Mouse (Mus musculus) lung, postnatal 0 days (tissue): ENCODE measurements around the gene Celsr1. TPM values are rescaled to one million over a fixed set of nuclear protein-coding genes. Genes with fewer than 3 reads are reported as not detected.
"Not testable (repeated sequence)": the region's sequence is repeated elsewhere in the genome, so short reads cannot be mapped to it uniquely, and the experiment has no call there.

Source experiments
- ATAC-seq: fragments of 200-750 bp; cut with Nextera tagmentation; 2 replicates; pipeline ENCODE4 v1.8.0; 2017; ENCODE audit warnings: moderate library complexity
- DNase-seq: peaks from one replicate; pipeline ENCODE4 v3.0.0-alpha.2; 2016; ENCODE audit warnings: low spot score
- H3K27ac ChIP-seq: fragments of 300-500 bp; sonication (generic); 2 replicates; pipeline ENCODE4 v1.5.1; 2014; ENCODE audit warnings: antibody characterized with exemption, mild to moderate bottlenecking, low read length, mixed read lengths
- H3K27me3 ChIP-seq: fragments of 300-500 bp; sonication (generic); replicated peaks from 2 replicates; pipeline ENCODE4 v1.6.1; 2014; ENCODE audit warnings: low read length, mixed read lengths; ENCODE audit not compliant: insufficient read depth
- H3K36me3 ChIP-seq: fragments of 300-500 bp; sonication (generic); 2 replicates; pipeline ENCODE4 v1.6.1; 2014; ENCODE audit warnings: low read length, mixed read lengths; ENCODE audit not compliant: insufficient read depth
- H3K4me1 ChIP-seq: fragments of 300-500 bp; sonication (generic); 2 replicates; pipeline ENCODE4 v1.6.1; 2014; ENCODE audit warnings: antibody characterized with exemption, low read depth, low read length, mixed read lengths; ENCODE audit not compliant: insufficient read depth
- H3K4me2 ChIP-seq: fragments of 300-500 bp; sonication (generic); replicated peaks from 2 replicates; pipeline ENCODE4 v1.6.1; 2014; ENCODE audit warnings: low read depth, mild to moderate bottlenecking, low read length, moderate library complexity, mixed read lengths
- H3K4me3 ChIP-seq: fragments of 300-500 bp; sonication (generic); 2 replicates; pipeline ENCODE4 v1.5.1; 2014; ENCODE audit warnings: low read depth, low read length
- H3K9ac ChIP-seq: fragments of 300-500 bp; sonication (generic); replicated peaks from 2 replicates; pipeline ENCODE4 v1.6.1; 2014; ENCODE audit warnings: low read depth, mild to moderate bottlenecking
- H3K9me3 ChIP-seq: fragments of 300-500 bp; sonication (generic); 2 replicates; pipeline ENCODE4 v1.6.1; 2016; ENCODE audit warnings: low read length, mixed read lengths
- CTCF ChIP-seq: IDR thresholded peaks from 2 replicates; pipeline ENCODE4 v1.5.1; 2016; ENCODE audit warnings: antibody characterized with exemption, mild to moderate bottlenecking
- EP300 ChIP-seq: IDR thresholded peaks from 2 replicates; pipeline ENCODE4 v1.6.1; 2016; ENCODE audit warnings: antibody characterized with exemption, mild to moderate bottlenecking, control low read depth
- WGBS: fragments of 180-500 bp; shearing (Covaris S2); extraction: QIAGEN DNeasy Blood & Tissue Kit; methylation state at CpG from one replicate; pipeline ENCODE4 v1.1.7; 2014; 5-methylcytosine and 5-hydroxymethylcytosine counted together
- polyA plus RNA-seq: library from polyadenylated mRNA; unstranded; fragments of >200 nt; fragmentation: Nextera tagmentation; extraction: Ambion mirVana; gene quantifications from 2 replicates; pipeline ENCODE4 v1.2.1, GENCODE M21; 2015

Gene Celsr1
- polyA plus RNA-seq, 1 experiment from 2014 or later = 2.1 TPM

DNA sequence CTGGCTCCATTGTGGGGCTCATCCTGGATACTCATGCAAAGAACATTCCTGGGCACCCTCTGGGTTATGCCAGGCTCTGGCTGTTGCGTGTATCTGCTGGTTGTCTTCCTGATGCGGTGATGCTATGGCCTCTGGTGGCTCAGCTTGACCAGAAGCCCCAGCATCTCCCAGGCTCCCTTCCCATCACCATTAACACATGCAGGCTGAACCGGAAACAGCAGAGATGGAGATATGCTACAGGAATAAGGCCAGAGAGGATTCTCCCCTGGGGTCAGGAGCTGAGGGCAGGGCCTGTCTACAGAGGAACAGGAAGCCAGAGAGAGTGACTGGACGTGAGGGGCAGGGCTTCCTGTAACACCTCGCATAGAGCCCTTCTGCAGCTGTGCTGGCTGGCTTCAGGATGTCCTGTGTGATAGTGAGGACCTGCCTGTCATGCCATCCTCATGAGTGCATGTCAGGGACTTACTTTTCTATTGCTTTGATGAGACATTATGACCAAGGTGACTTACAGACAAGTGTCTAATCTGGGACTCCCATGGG is 22.7 kb upstream of the Celsr1 start:
- Histone ChIP-seq H3K9me3 (no peaks in the 10 kb centered on the region), H3K4me3 (no peak overlapping the region), H3K27me3 (no peaks in the 10 kb centered on the region), H3K4me1 (peaks cover 16% of the 10 kb centered on the region), H3K27ac (no peak overlapping the region), H3K9ac (no peak overlapping the region), H3K36me3 (no peaks in the 10 kb centered on the region), H3K4me2 (no peak overlapping the region)
- TF ChIP-seq CTCF (no peak), EP300 (peak; percentile 35; the same call in 1 of the 2 replicates)
- peak; percentile 25; the same call in 1 of the 2 replicates for ATAC-seq
- WGBS = 75% methylated on average over 5 of the region's 5 CpGs
- peak; percentile 53 for DNase-seq

DNA sequence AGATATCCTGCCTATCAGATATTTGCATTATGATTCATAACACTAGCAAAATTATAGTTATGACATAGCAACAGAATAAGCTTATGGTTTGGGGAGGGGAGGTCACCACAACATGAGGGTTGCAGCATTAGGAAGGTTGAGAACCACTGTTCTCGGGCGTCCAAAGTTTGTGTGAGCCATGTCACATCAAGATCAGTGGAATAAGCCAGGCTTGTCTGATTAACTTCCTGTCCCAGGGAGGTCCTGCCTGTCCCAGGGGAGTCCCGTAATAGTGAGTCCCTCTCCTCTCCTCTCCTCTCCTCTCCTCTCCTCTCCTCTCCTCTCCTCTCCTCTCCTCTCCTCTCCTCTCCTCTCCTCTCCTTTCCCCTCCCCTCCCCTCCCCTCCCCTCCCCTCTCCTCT is 21.3 kb upstream of the Celsr1 start:
- not testable (repeated sequence) for H3K27ac ChIP-seq, H3K4me3 ChIP-seq, H3K36me3 ChIP-seq, H3K9me3 ChIP-seq, H3K4me1 ChIP-seq, ATAC-seq, DNase-seq, H3K27me3 ChIP-seq, H3K4me2 ChIP-seq, H3K9ac ChIP-seq
- WGBS = 68% methylated on average over 3 of the region's 3 CpGs

DNA sequence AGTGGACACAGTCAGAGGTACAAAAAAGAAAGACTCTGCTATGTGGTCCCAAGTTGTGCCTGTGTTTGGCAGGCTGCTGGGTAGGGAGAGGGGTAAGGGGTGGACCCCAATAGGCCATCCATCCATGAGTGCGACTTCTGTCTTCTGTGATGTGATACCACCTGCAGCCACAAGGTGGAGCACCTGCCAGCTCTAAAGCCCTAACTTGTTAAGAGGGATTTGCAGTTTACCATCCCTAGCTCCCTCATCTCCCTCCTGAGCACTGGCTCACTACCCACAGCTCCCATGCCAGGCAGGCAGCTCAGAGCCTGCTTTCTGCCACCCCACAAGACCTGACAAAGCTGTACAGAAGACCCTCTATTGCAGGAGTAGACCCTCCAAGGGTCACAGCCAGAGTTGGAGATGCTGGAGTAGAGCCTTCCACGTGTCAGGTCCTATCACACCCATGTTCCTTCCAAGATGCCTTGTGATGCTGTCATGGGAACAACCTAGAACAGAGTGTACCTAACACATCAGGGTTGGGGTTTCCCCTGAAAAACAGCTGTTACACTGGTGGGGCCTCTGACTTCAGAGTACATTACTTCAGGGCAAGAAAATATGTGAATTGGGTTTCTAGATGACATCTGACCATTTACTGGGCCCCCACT is 20.4 kb upstream of the Celsr1 start:
- ATAC-seq = no peak
- 43% methylated on average over 2 of the region's 2 CpGs for WGBS
- H3K4me3 ChIP-seq = no peak overlapping the region

GRCm38 (mm10) chr15:86051878-86052478 is 18.4 kb upstream of the Celsr1 start:
- 63% methylated on average over 6 of the region's 6 CpGs for WGBS
- H3K4me2 ChIP-seq = no peak overlapping the region
- H3K36me3 ChIP-seq = no peaks in the 10 kb centered on the region
- ATAC-seq (no peak), DNase-seq (no peak)
- H3K9ac ChIP-seq = no peak overlapping the region
- H3K27ac ChIP-seq = no peak overlapping the region
- H3K9me3 ChIP-seq = no peaks in the 10 kb centered on the region
- no peak overlapping the region for H3K4me3 ChIP-seq
- no peaks in the 10 kb centered on the region for H3K4me1 ChIP-seq
- TF ChIP-seq EP300 (no peak), CTCF (no peak)
- no peaks in the 10 kb centered on the region for H3K27me3 ChIP-seq

More for the DNA sequence above, 20.4 kb upstream of the Celsr1 start:
- peaks cover 9% of the 10 kb centered on the region for H3K4me1 ChIP-seq
- no peaks in the 10 kb centered on the region for H3K9me3 ChIP-seq
- TF ChIP-seq EP300 (peak; percentile 76; the same call in 1 of the 2 replicates), CTCF (peak; percentile 98)
- H3K9ac ChIP-seq = no peak overlapping the region
- H3K27me3 ChIP-seq = no peaks in the 10 kb centered on the region
- DNase-seq = peak; percentile 81
- H3K27ac ChIP-seq = no peak overlapping the region
- H3K36me3 ChIP-seq = no peaks in the 10 kb centered on the region
- H3K4me2 ChIP-seq = no peak overlapping the region

- H3K4me3 ChIP-seq = no peak overlapping the region
- no peak overlapping the region for H3K4me2 ChIP-seq
- DNase-seq (no peak), ATAC-seq (no peak)
- H3K9me3 ChIP-seq = no peaks in the 10 kb centered on the region
- WGBS = 69% methylated on average over 10 of the region's 10 CpGs
- H3K27ac ChIP-seq = no peak overlapping the region
- H3K27me3 ChIP-seq = no peaks in the 10 kb centered on the region
- no peaks in the 10 kb centered on the region for H3K4me1 ChIP-seq
- no peaks in the 10 kb centered on the region for H3K36me3 ChIP-seq
- no peak overlapping the region for H3K9ac ChIP-seq
- no peak for TF ChIP-seq CTCF
- TF ChIP-seq EP300 = no peak
Observed at GRCm38 (mm10) chr15:86051152-86051551, 17.6 kb upstream of the Celsr1 start.

DNA sequence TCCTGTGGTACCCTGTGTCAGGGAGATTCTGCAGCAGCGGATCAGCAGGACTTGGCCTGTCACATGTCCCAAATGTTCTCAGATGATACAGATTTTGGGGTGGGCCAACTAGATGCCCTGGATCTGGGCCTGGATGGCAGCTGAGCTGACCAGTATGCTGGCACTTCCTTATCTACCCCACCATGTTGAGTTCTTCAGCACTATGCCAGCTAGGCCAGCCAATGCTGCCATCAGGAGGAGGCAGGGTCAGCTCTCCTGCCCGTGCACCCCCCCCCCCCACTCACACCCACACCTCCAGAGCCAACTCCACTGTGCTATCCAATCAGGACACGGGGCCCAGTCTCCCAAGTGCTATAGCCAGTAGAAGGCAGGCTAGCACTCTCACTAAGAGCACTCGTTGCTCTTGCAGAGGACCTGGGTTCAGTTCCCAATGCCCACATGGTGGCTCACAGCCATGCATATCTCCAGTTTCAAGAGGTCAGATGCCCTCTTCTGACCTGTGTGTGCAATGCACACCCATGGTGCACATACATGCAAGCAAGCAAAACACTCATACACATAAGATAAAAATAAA is 16.7 kb upstream of the Celsr1 start:
- TF ChIP-seq EP300 = no peak
- DNase-seq (no peak), ATAC-seq (no peak)
- no peaks in the 10 kb centered on the region for H3K9me3 ChIP-seq
- no peaks in the 10 kb centered on the region for H3K27me3 ChIP-seq
- H3K4me1 ChIP-seq = no peaks in the 10 kb centered on the region
- H3K27ac ChIP-seq = no peak overlapping the region
- WGBS = 60% methylated on average over 4 of the region's 4 CpGs
- H3K4me3 ChIP-seq = no peak overlapping the region
- no peak overlapping the region for H3K4me2 ChIP-seq
- no peaks in the 10 kb centered on the region for H3K36me3 ChIP-seq
- H3K9ac ChIP-seq = no peak overlapping the region
